Mouse (Mus musculus) lung, embryonic 15.5 days (tissue): ENCODE data around the gene Coq10a. TPM values are rescaled to one million over a fixed set of nuclear protein-coding genes. Genes with fewer than 3 reads are reported as not detected.

ENCODE experiments used
- ATAC-seq: fragments of 200-750 bp; cut with Nextera tagmentation; 2 replicates; pipeline ENCODE4 v1.8.0; 2017; ENCODE audit warnings: moderate number of reproducible peaks, borderline replicate concordance; ENCODE audit not compliant: low FRiP score, low TSS enrichment; ENCODE audit errors: extremely low read depth
- H3K27ac ChIP-seq: fragments of 300-500 bp; sonication (generic); 2 replicates; pipeline ENCODE4 v1.5.1; 2015; ENCODE audit warnings: moderate library complexity, mild to moderate bottlenecking, inconsistent platforms
- H3K27me3 ChIP-seq: fragments of 300-500 bp; sonication (generic); 2 replicates; pipeline ENCODE4 v1.6.1; 2015; ENCODE audit warnings: inconsistent platforms
- H3K36me3 ChIP-seq: fragments of 300-500 bp; sonication (generic); 2 replicates; pipeline ENCODE4 v1.6.1; 2015; ENCODE audit warnings: inconsistent platforms
- H3K4me1 ChIP-seq: fragments of 300-500 bp; sonication (generic); 2 replicates; pipeline ENCODE4 v1.6.1; 2015; ENCODE audit warnings: inconsistent platforms
- H3K4me2 ChIP-seq: fragments of 300-500 bp; sonication (generic); 2 replicates; pipeline ENCODE4 v1.6.1; 2015; ENCODE audit warnings: inconsistent platforms, mild to moderate bottlenecking, moderate library complexity
- H3K4me3 ChIP-seq: fragments of 300-500 bp; sonication (generic); 2 replicates; pipeline ENCODE4 v1.5.1; 2015; ENCODE audit warnings: mild to moderate bottlenecking, inconsistent platforms
- H3K9ac ChIP-seq: fragments of 300-500 bp; sonication (generic); 2 replicates; pipeline ENCODE4 v1.6.1; 2015; ENCODE audit warnings: inconsistent platforms
- H3K9me3 ChIP-seq: fragments of 300-500 bp; sonication (generic); 2 replicates; pipeline ENCODE4 v1.6.1; 2016; ENCODE audit warnings: inconsistent platforms
- WGBS: fragments of 180-500 bp; shearing (Covaris S2); methylation state at CpG from one replicate; pipeline ENCODE4 v1.1.7; 2015; 5-methylcytosine and 5-hydroxymethylcytosine counted together
- microRNA-seq: library from miRNA; unstranded; fragments of <30 nt; microRNA quantifications from one replicate; pipeline ENCODE4, GENCODE M21; 2016
- polyA plus RNA-seq: library from polyadenylated mRNA; unstranded; fragments of >200 nt; fragmentation: Nextera tagmentation; extraction: Ambion mirVana; gene quantifications from 2 replicates; pipeline ENCODE4 v1.2.1, GENCODE M21; 2015

Coq10a gene
- polyA plus RNA-seq, 1 experiment from 2014 or later = 12.6 TPM

- Histone ChIP-seq H3K4me3 (peak overlapping the region; percentile 85), H3K9ac (peak overlapping the region; percentile 97), H3K9me3 (no peaks in the 10 kb centered on the region), H3K36me3 (peaks cover 55% of the 10 kb centered on the region), H3K27me3 (no peaks in the 10 kb centered on the region), H3K4me1 (peaks cover 17% of the 10 kb centered on the region), H3K27ac (no peak overlapping the region), H3K4me2 (peak overlapping the region; percentile 75)
- no peak for ATAC-seq
- 53% methylated on average over 12 of the region's 12 CpGs for WGBS
These were observed 47.2 kb downstream of the Coq10a start for GRCm38 (mm10) chr10:128321641-128322040.

DNA sequence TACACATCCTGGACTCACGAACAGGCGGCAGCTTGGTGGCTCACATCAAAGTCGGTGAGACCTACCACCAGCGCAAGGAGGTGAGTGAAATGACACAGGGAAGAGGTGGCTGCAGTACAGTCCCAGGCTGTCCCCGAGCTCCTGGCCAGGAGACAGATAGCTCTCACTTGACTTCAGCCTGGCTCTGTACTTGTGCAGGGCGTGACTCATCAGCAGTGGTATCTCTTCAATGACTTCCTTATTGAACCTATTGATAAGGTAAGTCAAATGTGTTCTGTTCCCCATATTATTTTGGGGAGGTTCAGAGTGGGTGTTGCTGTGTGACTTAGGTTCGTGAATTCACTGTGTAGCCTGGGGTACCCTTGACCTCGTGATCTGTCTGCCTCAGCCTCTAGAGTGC, 53.2 kb downstream of the Coq10a start:
- Histone ChIP-seq H3K9ac (no peak overlapping the region), H3K27me3 (no peaks in the 10 kb centered on the region), H3K27ac (no peak overlapping the region), H3K9me3 (no peaks in the 10 kb centered on the region), H3K36me3 (peaks cover 71% of the 10 kb centered on the region), H3K4me2 (no peak overlapping the region), H3K4me3 (no peak overlapping the region), H3K4me1 (0 out of 2 replicates have a peak, but pooled peaks cover under 1% of the 10 kb centered on the region)
- no peak for ATAC-seq
- WGBS = 88% methylated on average over 8 of the region's 8 CpGs

Small RNA genes within 50 kb of the gene (microRNA-seq; reads per million reads assigned to microRNA genes)
- gene Gm25361 = not detected
- not detected for gene Gm26308
- 0.74 reads per million for gene Mir6914
- 1.3 reads per million for gene Mir6915

Other genes starting within 250 kb of the Coq10a start
- gene Rbms2, start 188.7 kb downstream of the Coq10a start, polyA plus RNA-seq = 32.2 and 34.9 TPM in 2 replicates
- gene Gls2, start 174.5 kb downstream of the Coq10a start, polyA plus RNA-seq = 2.1 and 2.2 TPM in 2 replicates
- gene Spryd4, start 157.2 kb downstream of the Coq10a start, polyA plus RNA-seq = 27.0 and 27.4 TPM in 2 replicates
- gene Mip, start 143.2 kb downstream of the Coq10a start, polyA plus RNA-seq = not detected in 2 replicates
- gene Timeless, start 136.9 kb downstream of the Coq10a start, polyA plus RNA-seq = 61.4 and 63.1 TPM in 2 replicates
- 0.19 and 0.37 TPM in 2 replicates for gene Apon, start 114.9 kb downstream of the Coq10a start, polyA plus RNA-seq
- gene Apof, start 100.3 kb downstream of the Coq10a start, polyA plus RNA-seq = 0.15 and 0.67 TPM in 2 replicates
- gene Stat2, start 98.4 kb downstream of the Coq10a start, polyA plus RNA-seq = 10.5 and 14.0 TPM in 2 replicates
- 0.15 and 0.17 TPM in 2 replicates for gene Il23a, start 70.2 kb downstream of the Coq10a start, polyA plus RNA-seq
- gene Pan2, start 65.7 kb downstream of the Coq10a start, polyA plus RNA-seq = 34.1 and 34.5 TPM in 2 replicates
- gene Cnpy2, start 46.5 kb downstream of the Coq10a start, polyA plus RNA-seq = 329 and 346 TPM in 2 replicates
- gene Cs, start 31.3 kb downstream of the Coq10a start, polyA plus RNA-seq = 183 and 185 TPM in 2 replicates
- gene Ankrd52, start 8.1 kb upstream of the Coq10a start, polyA plus RNA-seq = 13.0 and 14.9 TPM in 2 replicates
- 0.31 and 0.99 TPM in 2 replicates for gene Slc39a5, start 32.2 kb upstream of the Coq10a start, polyA plus RNA-seq
- gene Nabp2, start 42.5 kb upstream of the Coq10a start, polyA plus RNA-seq = 72.1 and 75.7 TPM in 2 replicates
- gene Rnf41, start 42.7 kb upstream of the Coq10a start, polyA plus RNA-seq = 39.8 and 42.1 TPM in 2 replicates
- 70.2 and 74.7 TPM in 2 replicates for gene Smarcc2, start 90.3 kb upstream of the Coq10a start, polyA plus RNA-seq
- 1,477 and 1,532 TPM in 2 replicates for gene Myl6, start 125.1 kb upstream of the Coq10a start, polyA plus RNA-seq
- gene Myl6b, start 129.7 kb upstream of the Coq10a start, polyA plus RNA-seq = 2.9 and 4.3 TPM in 2 replicates
- 28.8 and 31.5 TPM in 2 replicates for gene Esyt1, start 156.9 kb upstream of the Coq10a start, polyA plus RNA-seq
- gene Zc3h10, start 178.8 kb upstream of the Coq10a start, polyA plus RNA-seq = 14.6 and 14.9 TPM in 2 replicates
- gene Rpl41, start 180.3 kb upstream of the Coq10a start, polyA plus RNA-seq = 3,783 and 4,172 TPM in 2 replicates
- 194 and 200 TPM in 2 replicates for gene Pa2g4, start 197.0 kb upstream of the Coq10a start, polyA plus RNA-seq
- 21.3 and 22.9 TPM in 2 replicates for gene Erbb3, start 220.7 kb upstream of the Coq10a start, polyA plus RNA-seq